12 mouse cellular contexts compared by ENCODE assay signal in the genomic region with DNA sequence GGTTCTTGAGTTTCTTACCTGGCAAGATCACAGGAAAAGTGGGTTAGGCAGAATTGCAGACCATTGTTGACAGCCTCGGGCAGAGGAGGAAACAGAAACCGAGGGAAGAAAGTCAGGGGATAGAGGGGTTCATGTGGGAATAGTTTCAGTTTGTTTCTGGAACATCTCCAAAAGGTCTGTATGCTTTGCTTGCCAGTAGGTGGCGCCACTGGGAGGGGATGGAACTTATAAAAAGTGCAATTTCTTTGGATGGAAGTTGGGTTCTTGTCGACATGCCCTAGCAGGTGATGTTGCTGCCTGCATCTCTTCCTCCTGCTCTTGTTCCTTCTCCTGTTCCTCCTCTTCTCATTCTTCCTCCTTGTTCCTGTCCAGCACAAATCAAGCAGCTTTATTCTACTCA.
DNase-seq lines count a peak whose midpoint lies in the region; ATAC-seq and TF ChIP-seq lines count a peak whose summit lies in the region.
"Had no signal": no experiment of that assay in that cellular context is flagged by ENCODE, and none has a peak within 500 bp of the region (broad histone marks: within the 10 kb centered on the region; RNA-seq: fewer than 3 reads in every experiment).

No protein-coding gene starts in this region.

- peak; percentile 68 for DNase-seq in thymus, postnatal 4 days
- DNase-seq in thymus, postnatal 14 days, result no peak
- DNase-seq in kidney, postnatal 10 days, result peak; percentile 47
- peak; percentile 24 for DNase-seq in stomach, postnatal 0 days (ENCODE audit: low spot score)
- DNase-seq in natural killer cell, adult 2 months (ENCODE audit: low spot score in 2 of 2), result no peak
- DNase-seq in gastrocnemius, adult 18-20 months (ENCODE audit: low spot score), result no peak
- DNase-seq: gastrocnemius, postnatal 36 days had no signal

- no peaks in the 10 kb centered on the region for H3K27me3 ChIP-seq in intestine, postnatal 0 days (replicated peaks; ENCODE audit: control insufficient read depth, insufficient read depth, low read length)
- H3K27me3 ChIP-seq in intestine, embryonic 16.5 days (replicated peaks; ENCODE audit: control insufficient read depth, insufficient read depth, low read length), result no peaks in the 10 kb centered on the region
- no peaks in the 10 kb centered on the region for H3K27me3 ChIP-seq in stomach, postnatal 0 days (ENCODE audit: control insufficient read depth, insufficient read depth, low read length)
- H3K27me3 ChIP-seq: embryonic facial prominence, embryonic 13.5 days; liver, embryonic 15.5 days had no signal

- H3K4me1 ChIP-seq in intestine, postnatal 0 days (replicated peaks; ENCODE audit: control insufficient read depth, insufficient read depth, low read length), result no peaks in the 10 kb centered on the region
- 0 out of 2 replicates have a peak, but pooled peaks cover 4% of the 10 kb centered on the region for H3K4me1 ChIP-seq in intestine, embryonic 16.5 days (ENCODE audit: control insufficient read depth, insufficient read depth, low read length)
- H3K4me1 ChIP-seq in stomach, postnatal 0 days (replicated peaks; ENCODE audit: control insufficient read depth, insufficient read depth), result no peaks in the 10 kb centered on the region
- H3K4me1 ChIP-seq: embryonic facial prominence, embryonic 13.5 days; liver, embryonic 15.5 days had no signal

- TF ChIP-seq CTCF in intestine, postnatal 0 days (IDR thresholded peaks at IDR 0.05; ENCODE audit: low read depth), result peak; percentile 67
- peak; percentile 67 for TF ChIP-seq CTCF in stomach, postnatal 0 days (IDR thresholded peaks at IDR 0.05; ENCODE audit: low read depth)

- H3K4me3 ChIP-seq in intestine, postnatal 0 days (ENCODE audit: low read depth, low read length), result no peak overlapping the region
- no peak overlapping the region for H3K4me3 ChIP-seq in intestine, embryonic 16.5 days (ENCODE audit: low read length)
- H3K4me3 ChIP-seq in stomach, postnatal 0 days (ENCODE audit: low read depth, low read length), result no peak overlapping the region
- H3K4me3 ChIP-seq: embryonic facial prominence, embryonic 13.5 days; liver, embryonic 15.5 days had no signal

- H3K4me2 ChIP-seq in intestine, postnatal 0 days (replicated peaks; ENCODE audit: low read depth), result no peak overlapping the region
- no peak overlapping the region for H3K4me2 ChIP-seq in intestine, embryonic 16.5 days (ENCODE audit: low read depth, low read length)
- H3K4me2 ChIP-seq in stomach, postnatal 0 days (replicated peaks; ENCODE audit: low read depth), result no peak overlapping the region
- H3K4me2 ChIP-seq: embryonic facial prominence, embryonic 13.5 days; liver, embryonic 15.5 days had no signal

- no peaks in the 10 kb centered on the region for H3K36me3 ChIP-seq in intestine, postnatal 0 days (ENCODE audit: control insufficient read depth, insufficient read depth)
- no peaks in the 10 kb centered on the region for H3K36me3 ChIP-seq in intestine, embryonic 16.5 days (ENCODE audit: control insufficient read depth, insufficient read depth, low read length)
- H3K36me3 ChIP-seq in stomach, postnatal 0 days (ENCODE audit: control insufficient read depth, insufficient read depth, low read length), result no peaks in the 10 kb centered on the region
- H3K36me3 ChIP-seq: embryonic facial prominence, embryonic 13.5 days; liver, embryonic 15.5 days had no signal

- no peak for ATAC-seq in intestine, postnatal 0 days
- ATAC-seq in intestine, embryonic 16.5 days, result no peak
- no peak for ATAC-seq in stomach, postnatal 0 days (ENCODE audit: low FRiP score, low TSS enrichment)
- ATAC-seq: inflammation-experienced regulatory T-cells, adult 6 months had no signal

- H3K9me3 ChIP-seq in intestine, postnatal 0 days (ENCODE audit: control insufficient read depth), result no peaks in the 10 kb centered on the region
- no peaks in the 10 kb centered on the region for H3K9me3 ChIP-seq in intestine, embryonic 16.5 days (ENCODE audit: control insufficient read depth, low read length)
- no peaks in the 10 kb centered on the region for H3K9me3 ChIP-seq in stomach, postnatal 0 days (ENCODE audit: control insufficient read depth, low read length)
- H3K9me3 ChIP-seq: embryonic facial prominence, embryonic 13.5 days; liver, embryonic 15.5 days had no signal

- H3K27ac ChIP-seq in intestine, postnatal 0 days (ENCODE audit: low read depth, low read length), result no peak overlapping the region
- H3K27ac ChIP-seq in intestine, embryonic 16.5 days (ENCODE audit: low read length), result no peak overlapping the region
- no peak overlapping the region for H3K27ac ChIP-seq in stomach, postnatal 0 days (replicated peaks)
- H3K27ac ChIP-seq: embryonic facial prominence, embryonic 13.5 days; liver, embryonic 15.5 days had no signal

- no peak overlapping the region for H3K9ac ChIP-seq in intestine, postnatal 0 days (ENCODE audit: low read depth, low read length)
- no peak overlapping the region for H3K9ac ChIP-seq in intestine, embryonic 16.5 days (ENCODE audit: low read depth, low read length)
- H3K9ac ChIP-seq in stomach, postnatal 0 days (ENCODE audit: low read length), result no peak overlapping the region
- H3K9ac ChIP-seq: embryonic facial prominence, embryonic 13.5 days; liver, embryonic 15.5 days had no signal

- TF ChIP-seq EP300 in stomach, postnatal 0 days (optimal IDR thresholded peaks at IDR 0.05), result no peak

- WGBS in intestine, postnatal 0 days, result 47% methylated on average over 4 of the region's 4 CpGs
- WGBS in intestine, embryonic 16.5 days, result 46% methylated on average over 4 of the region's 4 CpGs
- 53% methylated on average over 4 of the region's 4 CpGs for WGBS in stomach, postnatal 0 days

Comparison
In these comparisons a context has a peak if more than half of its experiments do, and no peak if none do; other contexts are left out.
1. DNase-seq: peak in thymus, postnatal 4 days (single experiment), kidney, postnatal 10 days (single experiment) and stomach, postnatal 0 days (single experiment); none in thymus, postnatal 14 days (single experiment), natural killer cell, adult 2 months (0 of 2) and gastrocnemius, adult 18-20 months (single experiment).